Mouse (Mus musculus): ENCODE data around the gene Gm20924.
"Not testable (repeated sequence)": the region's sequence is repeated elsewhere in the genome, so short reads cannot be mapped to it uniquely, and the experiment has no call there.

Gm20924 gene

GRCm38 (mm10) chrY:65207427-65207826 is at the start of gene Gm20924:
Gene Gm20924 (minus strand): TSS chrY:65207527.
- not testable (repeated sequence) for DNase-seq

All from B cell, adult 2 months (primary cell).